Comparison of ENCODE assay signal across 26 mouse cellular contexts in genomic region chr7:101284504-101284903, GRCm38 (mm10).
"Had no signal": no experiment of that assay in that cellular context is flagged by ENCODE, and none has a peak within 500 bp of the region (broad histone marks: within the 10 kb centered on the region; RNA-seq: fewer than 3 reads in every experiment).

No protein-coding gene starts in this region.

- H3K9ac ChIP-seq: heart, embryonic 12.5 days; hindbrain, embryonic 12.5 days; hindbrain, embryonic 14.5 days; kidney, embryonic 15.5 days; limb, embryonic 12.5 days; liver, embryonic 12.5 days; liver, embryonic 14.5 days had no signal

- DNase-seq: gastrocnemius, adult 2 months; gastrocnemius, postnatal 10 days; gastrocnemius, postnatal 25 days; heart, adult 2 months; heart, postnatal 10 days; heart, postnatal 4 days; kidney, adult 11 months; kidney, adult 2 months; kidney, adult 9 months; kidney, postnatal 14 days; kidney, postnatal 36 days; liver had no signal

- H3K4me2 ChIP-seq: heart, embryonic 12.5 days; hindbrain, embryonic 12.5 days; hindbrain, embryonic 14.5 days; kidney, embryonic 15.5 days; limb, embryonic 12.5 days; liver, embryonic 12.5 days had no signal

- H3K4me1 ChIP-seq: heart, embryonic 12.5 days; hindbrain, embryonic 10.5 days; hindbrain, embryonic 12.5 days; kidney, embryonic 15.5 days; limb, embryonic 10.5 days; limb, embryonic 12.5 days; liver, embryonic 12.5 days had no signal

- H3K4me3 ChIP-seq: gastrocnemius, adult 2 months; heart, adult 2 months; heart, embryonic 12.5 days; hindbrain, embryonic 10.5 days; hindbrain, embryonic 12.5 days; kidney, embryonic 15.5 days; layer of hippocampus, adult 2 months; left cerebral cortex, adult 2 months; limb, embryonic 10.5 days; limb, embryonic 12.5 days; liver, embryonic 12.5 days had no signal

- ATAC-seq: hindbrain, embryonic 16.5 days; inflammation-experienced regulatory T-cells, adult 6 months; liver, embryonic 12.5 days had no signal

- H3K27ac ChIP-seq: gastrocnemius, adult 2 months; heart, adult 2 months; hindbrain, embryonic 10.5 days; hindbrain, embryonic 12.5 days; hindbrain, embryonic 14.5 days; kidney, embryonic 15.5 days; kidney, postnatal 0 days; layer of hippocampus, adult 2 months; left cerebral cortex, adult 2 months; limb, embryonic 10.5 days; limb, embryonic 12.5 days; liver, embryonic 12.5 days; liver, embryonic 14.5 days had no signal

- H3K27me3 ChIP-seq: heart, embryonic 12.5 days; hindbrain, embryonic 12.5 days; kidney, embryonic 15.5 days; limb, embryonic 12.5 days; liver, embryonic 12.5 days had no signal

- H3K9me3 ChIP-seq: heart, embryonic 12.5 days; hindbrain, embryonic 10.5 days; hindbrain, embryonic 12.5 days; kidney, embryonic 15.5 days; limb, embryonic 10.5 days; limb, embryonic 12.5 days; liver, embryonic 12.5 days had no signal
